Mouse (Mus musculus) cerebellum, adult 11 months (tissue): ENCODE data around the gene Zfp184.
"Not testable (repeated sequence)": the region's sequence is repeated elsewhere in the genome, so short reads cannot be mapped to it uniquely, and the experiment has no call there.

Experiments
- DNase-seq: peaks from one replicate; pipeline ENCODE4 v3.0.0; 2022

Gene Zfp184

DNA sequence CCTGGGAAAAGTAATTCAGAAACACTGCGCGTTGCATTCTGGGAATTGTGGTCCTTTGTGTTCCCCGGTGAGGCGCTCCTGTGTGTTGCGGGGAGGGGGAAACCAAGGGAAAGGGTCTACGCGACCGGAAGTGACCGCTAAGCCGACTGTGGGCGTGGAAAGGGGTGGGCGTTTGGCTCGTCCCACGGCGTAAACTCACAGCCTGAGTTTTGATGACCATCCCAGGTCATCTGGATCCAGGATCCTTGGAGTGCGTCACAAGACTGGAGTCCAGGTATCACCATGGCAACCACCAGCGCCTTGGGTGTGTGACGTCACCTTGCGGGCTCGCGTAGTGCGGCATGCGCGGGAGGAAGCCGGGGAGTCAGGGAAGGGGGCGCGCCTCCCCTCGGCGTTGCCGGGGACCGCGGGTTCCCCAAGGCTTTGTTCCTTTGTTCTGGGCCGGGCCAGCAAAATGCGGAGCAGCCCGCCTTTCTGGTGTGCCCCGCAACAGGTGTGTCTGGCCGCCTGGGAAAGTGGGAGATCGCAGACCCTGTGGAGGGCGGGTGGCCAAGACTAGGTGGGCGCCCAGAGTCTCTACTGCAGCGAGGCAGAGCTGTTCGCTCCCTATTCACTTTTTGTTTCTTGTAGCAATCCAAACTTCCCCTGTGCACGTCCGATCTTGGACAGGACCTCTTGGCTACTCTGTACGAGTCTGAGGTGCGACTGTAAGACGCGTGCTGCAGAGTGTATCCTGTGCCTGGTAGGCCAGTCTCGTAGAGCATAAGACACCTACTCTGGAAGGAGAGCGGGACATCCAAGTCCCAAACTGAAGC is at the start of gene Zfp184:
Zfp184 (plus strand) TSS at position 169 of the 815 bp plus-strand sequence.
- DNase-seq, result peak; percentile 88

DNA sequence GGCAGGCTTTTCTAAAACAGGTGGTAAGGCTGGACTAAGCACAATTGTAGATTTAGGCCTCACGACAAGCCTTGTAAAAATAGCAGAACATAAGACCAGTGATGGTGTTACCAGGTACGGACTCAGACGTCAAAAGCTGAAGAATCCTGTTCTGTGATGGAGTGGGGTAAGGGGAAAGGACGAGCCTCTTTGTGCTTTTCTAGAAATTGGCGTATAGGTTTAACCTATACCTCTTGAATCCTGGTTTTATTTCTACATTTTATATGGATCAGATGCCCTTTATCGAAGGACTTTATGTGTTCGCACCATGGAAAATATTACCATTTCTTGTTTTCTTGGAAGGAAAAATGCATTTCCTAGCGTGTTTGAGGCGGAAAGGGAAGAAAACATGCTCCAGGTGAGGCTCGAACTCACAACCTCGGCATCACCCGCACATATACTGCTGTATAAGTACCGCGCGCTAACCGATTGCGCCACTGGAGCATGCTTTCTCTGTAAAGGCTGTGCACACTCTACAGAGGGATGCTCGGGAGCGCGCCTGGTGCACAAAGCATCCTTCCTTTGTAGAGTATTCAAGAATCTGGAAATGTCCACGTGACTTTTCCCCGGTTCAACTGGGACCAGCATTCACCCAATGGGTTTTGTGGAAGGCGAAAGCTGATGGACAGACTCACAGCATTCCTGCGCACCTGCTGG is 48.2 kb upstream of the Zfp184 start:
- peak; percentile 13 for DNase-seq

DNA sequence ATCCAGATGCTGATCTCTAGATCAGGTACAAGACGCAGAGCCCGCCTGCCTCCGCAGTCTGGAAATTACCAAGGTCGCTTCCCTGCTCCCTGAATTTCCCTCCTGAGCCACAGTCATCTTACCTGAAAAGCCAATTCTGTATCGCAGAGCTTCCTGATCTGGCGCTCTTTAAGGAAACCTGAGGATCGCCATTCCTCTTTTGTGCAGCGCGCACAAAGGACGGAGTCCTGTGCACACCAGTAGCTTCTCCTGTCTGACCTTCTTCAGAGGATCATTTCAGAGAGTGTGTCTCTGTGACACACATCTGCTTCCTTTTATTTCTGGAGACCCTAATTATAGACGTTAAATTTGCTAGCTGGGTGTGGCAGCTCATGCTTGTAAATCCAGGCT is 47.7 kb upstream of the Zfp184 start:
- DNase-seq, result no peak

DNA sequence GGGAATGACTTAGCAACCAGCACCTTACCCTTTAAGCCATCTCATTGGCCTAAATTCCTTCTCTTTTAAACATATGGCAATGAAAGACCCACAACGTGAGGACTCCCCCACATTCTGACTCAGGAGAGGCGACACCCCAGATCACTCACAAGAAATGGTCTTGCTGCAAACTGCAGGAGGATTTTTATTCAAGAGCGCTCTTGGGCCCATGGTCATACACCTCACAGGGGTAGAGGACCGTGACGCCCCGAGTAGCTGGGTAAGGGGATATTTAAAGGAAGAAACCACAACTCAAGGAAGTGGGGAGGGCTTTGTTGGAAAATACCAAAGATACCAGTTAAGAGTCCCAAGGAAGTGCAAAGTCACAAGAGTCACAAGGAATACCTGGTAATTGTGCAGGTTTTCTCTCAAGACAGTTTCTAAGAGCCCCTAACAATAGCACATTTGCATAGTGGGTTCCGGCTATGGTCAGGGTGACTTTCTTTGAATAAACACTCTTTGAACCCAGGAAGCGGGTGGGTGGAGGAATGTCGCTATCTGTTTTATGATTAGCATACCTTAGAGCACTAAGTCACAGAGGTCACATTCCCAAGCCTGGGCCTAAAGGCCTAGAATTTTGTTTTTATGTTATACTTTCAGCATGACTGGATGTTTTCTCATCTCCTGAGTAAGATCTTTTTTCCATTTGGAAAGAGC is 43.9 kb upstream of the Zfp184 start:
- not testable (repeated sequence) for DNase-seq

DNA sequence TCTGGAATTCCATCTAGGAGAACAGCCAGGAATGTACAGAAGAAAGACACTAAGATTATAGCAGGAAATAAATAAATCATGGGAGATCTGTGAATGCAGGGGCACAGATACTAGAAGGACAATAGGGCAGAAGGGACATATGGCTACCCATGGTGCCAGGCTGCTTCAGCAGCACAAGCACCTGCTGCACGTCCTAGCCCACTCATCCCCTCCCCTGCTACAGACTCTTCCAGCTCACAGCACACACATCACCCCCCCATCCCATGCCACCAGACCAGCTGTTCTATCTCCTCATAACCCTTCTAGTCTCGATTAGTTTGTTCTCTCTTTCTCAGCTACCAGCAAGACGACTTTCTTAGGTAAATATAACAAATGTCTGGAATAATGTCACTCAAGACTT is 41.4 kb upstream of the Zfp184 start:
- no peak for DNase-seq

DNA sequence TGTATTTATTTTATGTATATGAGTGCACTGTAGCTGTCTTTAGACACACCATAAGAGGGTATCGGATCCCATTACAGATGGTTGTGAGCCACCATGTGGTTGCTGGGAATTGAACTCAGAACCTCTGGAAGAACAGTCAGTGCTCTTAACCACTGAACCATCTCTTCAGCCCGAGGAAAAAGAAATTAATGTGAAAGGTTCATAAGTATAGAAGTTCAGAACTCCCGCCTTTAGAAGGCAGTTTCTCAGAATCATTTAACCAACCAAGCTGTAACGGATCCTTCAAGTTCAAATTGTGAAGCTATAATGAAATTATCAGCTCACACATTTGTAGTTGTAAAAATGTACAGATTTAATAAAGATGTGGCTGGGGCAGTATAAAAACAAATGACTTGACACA is 40.8 kb upstream of the Zfp184 start:
- DNase-seq, result not testable (repeated sequence)

DNA sequence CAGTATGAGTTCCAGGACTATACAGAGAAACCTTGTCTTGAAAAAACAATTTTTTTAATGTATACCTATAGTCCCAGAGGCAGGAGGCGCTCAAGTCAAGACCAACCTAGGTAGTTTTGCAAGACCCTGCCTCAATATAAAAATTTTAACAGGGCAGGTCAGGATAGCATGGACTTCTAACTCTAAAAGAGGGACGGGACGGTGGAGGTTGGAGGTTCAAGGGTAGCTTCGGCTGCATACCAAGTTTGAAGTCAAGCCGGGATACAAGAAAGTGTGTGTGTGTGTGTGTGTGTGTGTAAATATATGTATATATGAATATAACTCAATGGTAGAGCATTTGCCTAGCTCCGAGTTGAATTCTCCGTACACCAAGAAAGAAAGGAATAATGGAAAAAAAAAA is 38.6 kb upstream of the Zfp184 start:
- DNase-seq, result no peak

DNA sequence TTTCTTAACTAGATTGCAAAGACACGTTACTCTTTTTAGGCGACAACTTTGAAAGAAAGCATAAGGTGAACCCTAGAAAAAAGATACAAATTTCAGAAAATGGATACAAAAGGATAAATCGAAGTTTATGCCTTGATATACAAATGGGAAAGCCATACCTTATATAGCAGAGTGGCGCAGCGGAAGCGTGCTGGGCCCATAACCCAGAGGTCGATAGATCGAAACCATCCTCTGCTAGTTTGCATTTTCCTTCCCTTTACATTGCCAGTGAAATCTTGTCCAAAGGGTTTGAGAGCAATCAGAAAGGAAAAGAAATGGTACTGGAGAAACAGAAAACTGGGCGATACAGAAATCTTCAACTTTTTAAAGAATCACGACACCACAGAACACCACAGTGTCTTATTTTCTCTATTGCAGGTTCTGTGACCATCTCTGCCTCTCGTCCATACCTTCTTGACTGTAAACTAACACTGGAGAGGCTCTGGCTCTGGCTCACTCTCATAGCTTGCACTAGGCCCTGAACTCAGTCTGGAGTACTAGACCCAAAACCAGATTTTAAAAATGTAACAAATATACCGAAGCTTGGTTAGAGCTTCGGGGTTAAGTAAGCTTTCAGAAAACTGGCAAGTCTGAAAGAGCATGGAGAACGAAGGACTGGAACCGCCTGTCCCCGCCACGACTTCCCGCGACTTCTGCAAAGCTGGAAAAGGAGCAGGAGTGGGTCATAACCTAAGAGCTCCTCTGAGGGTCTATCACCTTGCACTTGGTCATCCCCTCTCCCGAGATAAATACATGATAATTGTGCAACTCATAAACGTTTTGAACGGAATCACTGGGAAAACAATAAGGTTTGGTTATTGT is 37.7 kb upstream of the Zfp184 start:
- DNase-seq, result no peak

DNA sequence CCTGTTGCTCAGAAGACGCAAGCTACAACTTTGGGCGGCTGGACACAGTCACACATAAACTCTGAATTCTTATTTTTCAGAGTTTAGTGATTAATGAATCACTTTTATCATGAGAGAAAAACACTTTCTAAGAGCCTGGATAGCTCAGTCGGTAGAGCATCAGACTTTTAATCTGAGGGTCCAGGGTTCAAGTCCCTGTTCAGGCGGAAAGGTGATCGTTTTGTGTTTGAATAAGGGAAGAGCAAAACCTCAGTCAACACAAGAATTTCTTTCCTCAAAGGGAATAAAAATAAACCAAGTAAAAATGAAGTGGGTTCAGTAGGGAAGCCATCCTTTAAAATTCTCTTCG is 37.1 kb upstream of the Zfp184 start:
- not testable (repeated sequence) for DNase-seq

DNA sequence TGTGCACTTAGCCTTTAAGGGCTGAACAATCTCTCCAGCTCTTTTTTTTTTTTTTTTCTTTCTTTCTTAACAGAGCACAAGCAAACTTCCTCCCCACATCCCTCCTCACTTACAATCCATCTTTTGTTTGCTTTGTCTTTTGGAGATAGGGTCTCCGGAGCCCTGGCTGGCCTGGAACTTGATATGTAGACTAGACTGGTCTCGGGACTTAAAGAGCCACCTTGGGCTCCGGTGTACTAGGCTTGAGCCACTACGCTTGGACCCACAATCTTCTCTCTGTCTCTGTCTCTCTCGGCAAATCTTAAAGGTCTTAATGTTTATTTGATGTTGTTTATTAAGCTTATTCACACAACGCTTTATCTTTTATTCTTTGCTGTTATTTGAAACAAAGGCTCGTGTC is 34.2 kb upstream of the Zfp184 start:
- DNase-seq, result no peak

DNA sequence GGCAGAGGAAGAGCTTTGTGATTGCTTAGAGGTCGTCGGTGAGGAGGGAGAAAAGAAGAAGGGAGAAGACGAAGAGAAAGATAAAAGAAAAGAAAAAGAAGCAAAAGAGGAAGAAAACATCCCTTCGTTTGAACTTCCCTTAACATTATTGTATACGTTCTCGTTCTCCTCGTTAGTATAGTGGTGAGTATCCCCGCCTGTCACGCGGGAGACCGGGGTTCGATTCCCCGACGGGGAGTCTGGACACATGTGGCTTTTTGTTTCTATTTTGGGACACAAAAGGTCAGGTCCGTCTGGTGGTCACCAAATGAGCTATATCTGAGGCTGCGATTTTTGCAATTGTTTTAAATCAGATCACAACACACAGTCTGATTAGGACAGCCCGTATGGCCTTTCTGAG is 33.7 kb upstream of the Zfp184 start:
- no peak for DNase-seq

DNA sequence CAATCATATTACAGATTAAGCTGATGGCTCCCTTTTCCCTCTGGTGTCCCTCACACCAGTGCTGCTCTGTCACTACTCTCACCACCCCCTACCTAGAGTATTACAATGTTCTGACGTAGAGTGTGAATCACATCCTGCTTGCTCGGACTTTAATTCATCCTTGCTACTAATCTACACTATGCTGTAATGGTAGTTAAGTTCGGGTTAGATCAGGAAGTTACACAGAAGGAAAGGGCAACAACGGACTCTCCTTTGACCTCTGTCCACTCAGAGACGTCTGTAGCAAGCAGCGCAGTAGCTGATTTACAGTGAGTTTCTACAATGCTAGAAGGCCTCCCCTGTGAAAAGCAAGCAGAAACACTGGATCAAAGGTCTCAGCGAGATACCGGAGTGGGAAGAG is 31.0 kb upstream of the Zfp184 start:
- no peak for DNase-seq

DNA sequence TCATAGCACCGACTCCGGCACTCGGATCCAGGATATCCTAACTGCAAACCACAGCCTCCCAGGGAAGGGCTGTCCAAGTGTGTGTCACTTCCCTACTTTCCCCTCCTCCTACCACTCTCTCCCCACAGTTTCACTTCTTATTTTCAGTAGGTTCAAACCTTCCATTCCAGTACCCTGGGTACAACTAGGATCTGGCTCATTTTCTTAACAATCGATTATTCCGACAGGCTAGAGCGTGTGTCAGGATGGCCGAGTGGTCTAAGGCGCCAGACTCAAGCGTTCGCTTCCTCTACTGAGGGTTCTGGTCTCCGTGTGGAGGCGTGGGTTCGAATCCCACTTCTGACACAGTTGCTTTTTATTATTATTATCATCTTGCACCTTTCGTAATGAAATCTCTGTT is 30.3 kb upstream of the Zfp184 start:
- DNase-seq, result no peak

DNA sequence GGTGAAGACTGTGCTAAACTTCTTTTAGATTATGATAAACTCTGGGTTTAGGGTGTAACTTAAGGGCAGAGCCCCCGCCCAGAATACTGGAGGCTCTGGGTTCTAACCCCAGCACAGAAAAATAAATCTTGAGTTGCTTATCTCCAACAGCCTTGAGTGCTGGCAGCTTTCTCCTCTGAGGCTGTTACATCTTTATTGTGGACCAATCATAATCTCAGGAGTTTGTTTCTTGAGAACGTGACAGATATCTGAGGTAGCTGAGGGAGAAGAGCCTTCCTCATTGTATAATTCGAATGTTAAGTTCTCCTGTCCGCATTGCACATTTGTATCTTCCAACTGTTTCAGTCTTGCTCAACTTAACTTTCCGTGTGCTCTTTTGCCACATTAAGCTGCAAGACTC is 29.4 kb upstream of the Zfp184 start:
- no peak for DNase-seq

DNA sequence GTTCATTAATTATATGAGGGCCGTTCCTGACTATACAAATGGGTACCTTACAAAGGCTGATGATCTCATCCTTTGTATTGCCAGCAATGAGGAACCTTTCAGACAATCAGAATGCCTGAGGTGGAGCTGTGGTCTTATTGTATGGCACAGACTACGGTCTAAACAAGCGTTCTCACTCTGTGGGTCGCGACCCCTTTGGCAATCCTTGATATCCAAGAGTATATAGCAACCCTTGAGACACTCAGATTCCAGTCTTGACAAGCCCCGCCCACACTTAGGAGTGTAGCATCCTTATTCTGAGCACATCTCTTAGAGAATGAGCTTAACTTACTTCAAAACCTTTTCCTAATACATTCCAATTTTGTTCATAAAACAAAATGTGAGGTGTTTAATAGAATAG is 28.8 kb upstream of the Zfp184 start:
- DNase-seq, result no peak

DNA sequence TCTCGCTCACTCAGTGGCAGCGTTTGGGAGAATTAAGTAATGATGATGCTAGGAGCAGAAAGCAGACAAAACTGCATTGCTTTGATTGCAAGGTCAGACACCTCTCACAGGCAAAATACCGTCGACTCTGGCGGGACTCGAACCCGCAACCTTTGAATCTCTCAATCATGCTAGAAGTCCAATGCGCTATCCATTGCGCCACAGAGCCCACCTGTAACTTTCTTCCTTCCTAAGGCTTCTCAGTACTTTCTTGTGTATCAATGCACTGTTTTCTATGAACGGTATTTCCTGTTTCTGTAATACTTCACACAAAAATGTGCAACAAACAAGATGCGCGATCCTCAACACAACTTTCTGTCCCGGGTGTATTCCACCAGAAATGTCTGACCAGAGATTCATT is 27.9 kb upstream of the Zfp184 start:
- no peak for DNase-seq

DNA sequence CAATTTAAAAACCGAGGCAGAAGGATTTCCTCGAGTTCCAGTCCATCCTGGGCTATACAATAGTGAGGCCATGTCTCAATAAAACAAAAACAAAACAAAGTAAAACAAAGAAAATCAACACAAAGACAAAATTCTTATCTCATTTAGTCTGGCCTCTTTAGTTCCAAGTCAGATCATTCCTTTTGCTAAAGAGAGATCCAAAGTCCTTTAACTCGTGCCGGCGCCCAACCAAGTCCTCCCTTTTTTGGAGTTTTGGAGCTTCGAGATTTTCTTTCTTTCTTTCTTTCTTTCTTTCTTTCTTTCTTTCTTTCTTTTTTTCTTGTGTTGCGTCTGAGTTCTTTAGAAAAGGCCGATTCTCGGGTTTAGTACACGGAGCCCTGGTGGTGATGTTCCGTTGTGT is 27.4 kb upstream of the Zfp184 start:
- DNase-seq, result no peak

DNA sequence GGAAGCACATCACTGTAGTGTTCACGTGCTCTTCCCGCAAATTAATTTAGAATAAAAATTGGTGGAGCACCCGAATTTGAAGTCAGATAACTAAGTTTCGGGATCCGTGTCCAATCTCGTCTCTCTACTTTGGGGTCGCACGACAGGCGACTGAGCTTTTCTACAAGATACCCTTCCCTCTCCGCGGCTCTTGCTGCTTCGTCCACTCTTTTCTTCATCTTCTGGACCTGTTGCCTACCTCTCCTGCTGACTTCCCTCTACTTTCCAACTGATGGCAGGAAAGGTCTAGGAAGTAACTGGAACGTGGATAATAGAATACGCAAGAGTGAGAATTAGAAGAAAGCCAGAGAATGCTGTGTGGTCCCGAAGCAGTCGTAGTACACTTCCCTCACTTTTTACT is 26.9 kb upstream of the Zfp184 start:
- DNase-seq, result no peak

DNA sequence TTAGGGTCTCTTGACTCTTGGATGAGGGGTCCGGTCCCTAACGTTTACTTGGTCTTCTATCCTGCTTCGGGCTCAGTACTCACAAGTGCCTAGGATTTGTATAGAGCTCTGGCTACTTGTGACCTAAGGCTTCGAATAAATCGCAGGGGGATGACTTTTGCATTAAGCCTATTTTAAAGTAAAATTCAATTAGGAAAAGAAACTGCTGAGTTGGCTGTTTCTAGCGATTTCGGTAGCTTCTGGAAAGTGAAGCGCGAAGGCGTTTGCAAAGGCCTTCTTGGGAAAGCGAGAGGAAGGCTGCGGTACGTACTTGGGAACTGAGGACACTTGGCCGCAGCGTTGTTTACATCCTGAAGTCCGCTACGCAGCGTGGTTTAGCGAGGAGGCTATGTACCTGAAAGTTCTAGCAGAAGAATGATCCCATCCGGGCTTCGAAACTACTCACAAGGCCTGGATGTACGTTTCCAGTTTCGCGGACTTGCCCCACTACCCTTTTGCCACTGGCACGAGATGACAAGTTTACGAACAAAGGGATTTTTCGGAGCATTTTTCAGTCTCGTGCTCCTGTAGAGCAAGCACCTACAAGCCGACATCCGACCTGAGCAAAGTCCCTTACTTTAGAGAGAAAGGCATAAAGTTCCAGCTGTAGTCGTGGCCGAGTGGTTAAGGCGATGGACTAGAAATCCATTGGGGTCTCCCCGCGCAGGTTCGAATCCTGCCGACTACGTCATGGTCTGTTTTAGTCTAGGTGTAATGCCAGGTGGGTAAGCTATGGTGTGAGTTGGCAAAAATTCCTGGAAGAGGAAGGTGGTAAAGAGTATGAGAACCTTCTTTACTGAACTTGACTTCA is 26.1 kb upstream of the Zfp184 start:
- no peak for DNase-seq

DNA sequence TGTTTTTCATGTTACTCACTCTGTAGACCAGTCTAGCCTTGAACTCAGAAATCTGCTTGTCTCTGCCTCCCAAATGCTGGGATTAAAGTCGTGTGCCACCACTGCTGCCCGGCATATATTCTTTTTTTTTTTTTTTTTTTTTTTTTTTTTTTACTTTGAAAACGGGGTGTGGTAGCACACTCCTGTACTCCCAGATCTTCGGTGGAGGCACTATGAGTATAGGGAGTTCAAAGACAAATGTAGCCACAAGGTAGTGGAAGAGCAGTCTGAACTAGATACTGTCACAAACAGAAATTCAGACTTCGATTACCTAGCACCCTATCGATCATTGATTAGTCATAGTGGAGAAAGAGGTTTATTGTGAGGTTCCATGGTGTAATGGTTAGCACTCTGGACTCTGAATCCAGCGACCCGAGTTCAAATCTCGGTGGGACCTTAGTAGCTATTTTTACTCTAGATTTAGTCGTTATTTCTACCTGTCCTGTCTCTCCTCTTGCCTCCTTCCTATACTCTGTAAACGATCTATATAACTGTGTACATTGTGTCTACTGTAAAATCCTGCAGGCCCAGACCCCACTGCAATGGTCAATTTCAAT is 25.0 kb upstream of the Zfp184 start:
- DNase-seq, result no peak

DNA sequence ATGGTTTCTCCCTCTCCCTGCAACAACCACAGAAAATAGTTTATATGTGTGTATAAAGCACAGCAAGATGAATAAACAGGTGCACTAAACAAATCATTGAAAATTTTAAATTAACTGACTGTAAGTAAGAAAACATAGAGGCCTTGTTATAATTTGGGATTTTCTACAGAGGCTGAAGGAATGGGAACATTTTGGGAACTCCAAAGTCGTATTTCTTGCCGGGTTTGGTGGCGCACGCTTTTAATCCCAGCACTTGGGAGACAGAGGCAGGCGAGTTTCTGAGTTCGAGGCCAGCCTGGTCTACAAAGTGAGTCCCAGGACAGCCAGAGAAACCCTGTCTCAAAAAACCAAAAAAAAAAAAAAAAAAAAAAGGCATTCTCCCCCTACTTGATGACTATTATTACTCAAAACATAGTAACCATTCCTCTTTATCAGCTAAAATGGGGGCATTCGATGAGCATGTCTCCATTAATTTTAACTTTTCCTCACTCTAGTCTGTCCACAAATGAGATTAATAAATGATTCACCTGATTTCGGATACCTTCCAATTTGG is 24.1 kb upstream of the Zfp184 start:
- no peak for DNase-seq
